Mouse (Mus musculus) spleen, adult 12 weeks (tissue): Measurements from ENCODE around the gene Cflar.
"Not testable (repeated sequence)": the region's sequence is repeated elsewhere in the genome, so short reads cannot be mapped to it uniquely, and the experiment has no call there.

Experiments
- DNase-seq: peaks from one replicate; pipeline ENCODE4 v3.0.0; 2022; ENCODE audit warnings: low spot score

The Cflar gene

DNA sequence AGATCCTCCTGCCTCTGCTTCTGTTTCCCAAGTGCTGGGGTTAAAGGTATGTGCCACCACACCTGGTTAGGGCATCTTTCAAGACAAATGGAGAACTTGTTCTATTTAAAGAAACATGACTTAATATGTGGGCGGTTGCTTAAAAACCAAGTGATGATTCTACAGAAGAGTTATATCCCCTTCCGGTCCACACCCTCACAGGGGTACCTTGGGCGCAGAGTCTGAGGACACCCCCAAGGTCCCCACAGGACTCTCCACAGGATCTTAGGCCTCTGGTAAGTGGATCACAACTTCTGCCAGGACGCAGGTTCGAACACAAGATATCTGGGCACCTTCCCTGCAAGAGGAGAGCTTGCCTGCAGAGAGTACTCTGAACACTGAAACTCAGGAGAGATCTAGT, 64.1 kb downstream of the Cflar start:
- DNase-seq: no peak

DNA sequence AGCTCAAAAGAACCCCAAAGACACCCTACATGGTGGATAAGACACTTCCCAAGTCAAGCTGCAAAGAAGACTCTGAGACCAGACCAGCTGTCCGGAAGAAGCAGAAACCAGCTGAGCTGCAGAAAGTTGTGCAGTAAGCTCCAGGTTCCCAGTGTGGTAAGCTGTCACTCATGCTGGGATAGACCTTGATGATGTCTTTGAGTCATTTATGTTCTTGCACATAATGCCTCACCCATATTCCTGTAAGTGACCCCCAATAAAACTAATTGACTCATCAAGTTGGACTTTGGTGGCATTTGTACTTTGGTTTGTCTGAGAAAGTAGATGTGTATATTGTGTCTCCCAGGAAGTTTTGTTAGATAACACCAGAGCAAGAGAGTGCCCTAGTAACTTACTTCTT, 66.3 kb downstream of the Cflar start:
- DNase-seq: no peak

DNA sequence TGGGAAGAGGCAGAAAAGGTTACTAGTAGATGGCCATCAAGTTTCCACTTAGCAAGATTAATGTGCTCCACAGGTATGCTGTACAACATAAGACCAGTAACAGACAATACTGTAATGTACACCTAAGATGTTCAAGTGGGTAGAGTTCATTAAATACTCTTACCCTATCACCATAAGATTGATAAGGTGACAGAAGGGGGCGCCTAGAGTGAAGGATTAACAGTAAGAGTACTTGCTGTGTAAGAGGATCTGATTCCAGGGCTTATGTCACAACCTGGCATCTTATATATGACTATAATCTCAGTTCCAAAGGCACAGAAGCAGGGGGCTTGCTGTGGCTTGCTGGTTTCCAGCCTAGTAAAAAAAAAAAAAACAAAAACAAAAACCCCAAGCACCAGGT, 66.9 kb downstream of the Cflar start:
- DNase-seq: no peak

DNA sequence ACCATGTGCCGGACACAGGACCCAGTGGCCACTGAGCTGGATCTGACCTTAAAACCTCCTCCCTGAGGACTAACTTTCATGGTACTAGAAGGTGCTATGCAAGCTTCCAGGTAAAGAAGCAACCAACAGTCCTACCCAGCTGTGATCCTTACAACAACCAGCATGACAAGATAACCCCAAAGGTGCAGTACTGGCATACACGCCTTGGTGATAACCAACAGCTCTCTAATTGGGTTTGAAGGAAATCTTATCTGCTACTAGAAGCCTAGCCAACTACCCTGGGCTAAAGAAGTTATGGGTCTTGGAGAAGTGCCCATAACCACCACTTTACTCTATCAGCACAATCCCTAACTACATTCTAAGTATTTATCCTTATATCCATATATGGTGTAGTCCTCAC, 75.0 kb downstream of the Cflar start:
- no peak for DNase-seq

DNA sequence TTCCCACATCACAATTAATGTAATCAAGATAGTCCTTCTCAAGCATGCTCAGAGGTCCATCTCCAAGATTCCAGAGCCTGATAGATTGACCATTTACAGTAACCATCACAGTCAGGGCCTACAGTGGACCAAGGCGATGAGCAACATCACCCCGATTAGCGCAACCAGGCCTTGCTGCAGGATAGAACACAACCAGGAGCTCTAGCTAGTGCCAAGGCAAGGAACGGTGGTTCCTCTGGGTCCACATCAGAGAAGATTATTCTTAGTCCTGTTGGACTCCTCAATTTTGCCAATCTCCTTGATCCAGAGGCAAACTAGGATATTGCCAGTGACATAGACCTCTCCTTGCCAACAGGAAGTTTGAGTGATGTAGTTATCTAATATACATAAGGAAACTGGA, 77.1 kb downstream of the Cflar start:
- DNase-seq: no peak

DNA sequence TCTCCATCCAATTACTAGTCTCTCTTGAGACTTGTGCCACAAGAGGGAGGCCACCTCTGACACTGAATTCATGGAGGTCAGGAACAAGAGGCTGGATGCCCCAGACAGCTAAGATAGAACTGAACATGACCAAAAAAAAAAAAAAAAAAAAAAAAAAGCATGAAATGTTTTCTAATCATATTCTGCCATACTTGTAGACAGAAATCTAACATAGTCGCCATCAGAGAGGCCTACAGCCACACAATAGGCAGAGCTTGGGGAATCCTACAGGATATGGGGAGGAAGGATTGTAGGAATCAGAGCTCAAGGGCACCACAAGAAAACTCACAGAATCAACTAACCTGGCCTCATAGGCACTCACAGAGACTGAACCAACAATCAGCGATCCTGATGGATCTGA, 83.4 kb downstream of the Cflar start:
- DNase-seq: no peak

DNA sequence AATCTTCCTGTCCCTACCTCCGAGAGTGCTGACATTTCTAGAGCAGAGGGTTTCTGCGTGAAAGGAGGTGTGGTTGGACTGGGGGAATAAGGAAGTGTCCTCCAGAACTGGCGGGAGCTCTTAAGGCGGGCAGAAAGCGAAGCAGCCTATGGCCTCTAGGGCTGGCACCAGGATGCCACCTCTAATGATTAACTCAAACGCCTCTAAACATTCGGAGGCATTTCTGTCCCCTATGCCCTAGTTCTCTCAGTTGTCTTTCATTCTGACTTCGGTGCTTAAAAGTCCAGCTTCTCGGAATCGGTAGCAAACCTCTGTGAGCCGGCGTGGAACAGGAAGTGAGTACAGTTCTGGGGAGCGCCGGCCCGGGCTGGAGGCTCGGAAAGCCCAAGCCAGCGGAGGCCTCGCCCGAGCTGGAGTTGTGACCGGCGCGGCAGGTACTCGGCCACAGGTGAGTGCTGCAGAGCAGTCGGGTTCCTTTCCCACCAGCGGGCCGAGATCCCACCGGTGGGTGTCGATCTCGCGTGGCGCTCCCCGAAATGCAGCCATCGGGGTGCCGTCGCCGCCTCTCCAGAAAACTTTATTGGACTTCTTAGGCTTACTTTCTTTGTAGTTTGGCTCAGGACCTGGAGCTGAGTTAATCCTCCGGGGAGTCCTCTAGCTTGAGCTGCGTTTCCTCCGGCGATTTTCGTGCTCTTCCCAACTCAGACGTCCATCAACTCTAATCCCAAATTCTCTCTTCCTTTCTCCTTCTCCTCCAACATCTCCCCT, 84.2 kb downstream of the Cflar start, which contains the start of gene Casp8:
TSS of gene Casp8 (plus strand) at position 84 of the 768 bp plus-strand sequence.
- peak; percentile 50 for DNase-seq

DNA sequence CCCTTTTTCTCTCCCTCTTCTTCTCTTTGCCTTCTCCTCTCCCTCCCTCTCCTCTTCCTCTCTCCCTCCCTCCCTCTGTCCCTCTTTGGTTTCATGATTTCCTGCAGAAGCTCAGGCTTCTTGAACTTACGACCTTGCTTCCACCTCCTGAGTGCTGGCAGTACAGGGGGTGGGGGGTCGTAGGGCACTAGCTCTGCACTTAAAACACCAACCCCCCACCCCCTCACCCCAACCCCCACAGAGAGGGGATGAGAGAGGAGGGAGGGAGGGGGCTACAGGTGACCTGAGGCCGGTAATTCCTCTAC, 84.7 kb downstream of the Cflar start:
- no peak for DNase-seq

DNA sequence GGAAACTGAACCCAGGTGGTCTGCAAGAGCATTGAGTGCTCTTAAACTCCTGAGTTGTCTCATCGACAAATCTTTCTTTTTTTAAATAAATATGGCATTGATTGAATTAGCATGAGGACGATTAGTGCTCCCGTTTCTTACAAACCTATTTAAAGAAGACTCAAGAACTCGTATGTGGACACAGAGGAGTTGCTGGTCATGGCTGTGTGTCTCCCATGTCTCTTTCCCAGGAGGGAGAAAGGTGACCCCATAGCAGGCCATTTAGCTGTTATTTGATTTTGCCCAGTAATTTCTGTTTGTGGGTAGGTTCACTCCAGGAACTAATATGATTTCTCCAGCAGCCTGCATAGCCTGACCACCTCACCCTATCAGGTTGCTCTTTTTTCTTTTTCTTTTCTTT, 85.5 kb downstream of the Cflar start:
- no peak for DNase-seq

DNA sequence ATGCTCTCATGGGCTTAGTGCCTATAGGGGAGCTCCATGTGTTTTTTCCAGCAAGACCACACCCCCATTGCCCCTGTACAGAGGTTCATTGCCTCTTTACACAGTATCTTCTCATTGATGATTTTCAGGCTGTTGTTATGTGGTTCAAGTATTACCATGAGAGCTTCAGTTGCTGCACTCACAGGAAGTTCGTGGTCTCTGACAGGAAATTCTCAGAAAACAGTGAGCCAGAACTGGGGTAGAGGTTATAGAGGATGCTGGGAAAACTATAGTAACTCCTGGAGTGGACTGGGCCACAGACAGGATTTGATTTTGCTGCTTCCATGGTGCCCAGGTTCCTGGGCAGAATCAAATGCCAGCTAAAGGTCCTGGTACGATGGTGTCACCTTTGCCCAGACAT, 86.1 kb downstream of the Cflar start:
- no peak for DNase-seq

DNA sequence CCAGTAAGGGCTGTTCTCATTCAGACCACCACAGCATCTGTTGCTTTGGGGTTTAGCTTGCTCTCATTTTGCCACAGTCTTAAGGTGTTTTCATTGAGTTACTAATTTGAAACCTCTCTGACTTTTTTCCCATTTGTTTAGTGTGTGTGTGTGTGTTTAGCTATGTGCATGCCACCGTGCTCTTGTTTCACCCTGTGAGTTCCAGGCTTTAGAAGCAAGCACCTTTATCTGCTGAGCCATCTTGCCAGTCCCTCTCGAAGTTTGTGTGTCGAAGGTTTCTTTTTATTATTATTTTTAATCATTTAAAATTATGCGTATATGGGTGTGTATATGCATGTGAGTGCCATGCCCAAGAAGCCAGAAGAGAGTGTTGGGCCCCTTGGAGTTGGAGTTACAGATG, 87.6 kb downstream of the Cflar start:
- no peak for DNase-seq

DNA sequence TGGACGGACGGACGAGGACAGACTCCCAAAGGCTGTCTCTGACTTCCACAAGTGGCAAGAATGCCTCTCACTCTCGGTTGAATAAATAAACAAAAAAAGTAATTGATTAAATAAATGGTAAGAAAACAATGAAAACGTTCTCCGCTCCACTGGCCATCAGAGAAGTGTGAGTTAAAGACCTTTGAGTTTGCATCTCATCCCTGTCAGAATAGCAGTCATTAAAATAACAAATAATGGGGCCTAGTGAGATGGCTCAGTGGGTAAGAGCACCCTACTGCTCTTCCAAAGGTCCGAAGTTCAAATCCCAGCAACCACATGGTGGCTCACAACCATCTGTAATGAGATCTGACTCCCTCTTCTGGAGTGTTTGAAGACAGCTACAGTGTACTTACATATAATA, 89.3 kb downstream of the Cflar start:
- DNase-seq: not testable (repeated sequence)

DNA sequence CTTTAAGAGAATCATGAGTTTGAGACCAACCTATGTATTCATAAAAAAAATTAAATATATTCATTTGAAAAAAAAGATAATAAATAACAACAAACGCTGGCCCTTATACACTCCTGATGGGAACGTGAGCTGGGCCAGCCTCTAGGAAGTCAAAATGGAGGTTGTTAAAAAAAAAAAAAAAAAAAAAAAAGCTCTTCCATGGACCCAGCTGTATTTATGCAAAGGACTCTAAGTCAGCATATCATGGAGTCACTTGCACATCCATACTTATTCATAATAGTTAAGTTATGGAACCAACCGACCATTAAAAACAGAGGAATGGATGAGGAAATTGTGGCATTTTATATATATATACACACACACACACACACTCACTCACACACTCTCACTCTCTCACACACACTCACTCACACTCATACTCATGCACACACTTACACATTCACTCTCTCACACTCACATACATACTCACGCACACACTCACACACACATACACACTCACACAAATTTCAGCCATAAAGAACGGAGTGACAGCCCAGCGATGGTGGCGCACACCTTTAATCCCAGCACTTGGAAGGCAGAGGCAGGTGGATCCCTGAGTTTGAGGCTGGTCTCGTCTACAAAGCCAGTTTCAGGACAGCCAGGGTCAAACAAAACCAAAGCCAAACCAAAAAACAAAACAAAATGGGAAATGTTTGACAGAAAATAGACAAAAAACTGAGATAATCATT, 90.4 kb downstream of the Cflar start:
- no peak for DNase-seq

DNA sequence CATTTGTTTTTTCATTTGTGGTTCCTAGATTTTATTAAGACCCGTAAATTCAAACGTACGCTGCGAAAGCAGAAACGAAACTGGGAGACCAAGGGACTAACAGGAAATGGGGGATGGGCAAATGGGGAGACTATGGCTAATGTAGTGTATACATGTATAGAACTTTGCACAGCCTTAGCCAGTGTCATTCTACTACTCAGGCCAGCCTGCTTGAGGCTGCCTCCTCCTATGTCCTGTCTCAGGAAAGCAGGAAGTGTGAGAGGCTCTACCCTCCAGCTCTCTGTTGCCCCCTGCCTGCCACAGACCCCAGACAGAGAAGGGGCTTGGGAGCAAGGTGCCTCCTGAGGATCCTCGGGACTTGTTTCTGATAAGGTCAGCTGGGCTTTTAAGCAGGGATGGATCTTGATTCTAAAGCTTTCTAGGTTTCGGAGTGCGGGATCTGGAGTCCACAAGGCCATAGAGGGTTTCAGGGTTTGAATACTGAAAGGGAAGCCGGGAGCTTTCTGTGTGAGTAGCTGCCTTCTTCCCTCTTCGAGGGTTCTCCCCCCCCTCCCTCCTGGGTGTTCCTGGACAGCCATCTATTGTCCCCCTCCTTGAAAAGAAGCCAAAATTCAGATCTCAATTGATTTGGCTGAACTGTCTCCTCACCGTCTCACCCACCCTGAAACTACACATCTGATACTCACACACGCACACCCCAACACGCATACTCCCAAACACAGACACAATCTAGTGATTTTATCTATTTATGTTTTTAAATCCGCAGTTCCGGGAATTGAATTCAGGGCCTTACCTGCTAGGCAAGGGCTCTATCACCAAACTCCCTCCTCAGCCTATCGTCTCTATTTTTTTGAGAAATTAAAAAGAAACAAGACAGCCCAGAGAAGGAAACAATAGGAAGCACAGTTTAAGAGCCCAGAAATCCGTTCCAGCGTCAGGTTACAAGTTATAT, 91.3 kb downstream of the Cflar start:
- DNase-seq: peak; percentile 45

DNA sequence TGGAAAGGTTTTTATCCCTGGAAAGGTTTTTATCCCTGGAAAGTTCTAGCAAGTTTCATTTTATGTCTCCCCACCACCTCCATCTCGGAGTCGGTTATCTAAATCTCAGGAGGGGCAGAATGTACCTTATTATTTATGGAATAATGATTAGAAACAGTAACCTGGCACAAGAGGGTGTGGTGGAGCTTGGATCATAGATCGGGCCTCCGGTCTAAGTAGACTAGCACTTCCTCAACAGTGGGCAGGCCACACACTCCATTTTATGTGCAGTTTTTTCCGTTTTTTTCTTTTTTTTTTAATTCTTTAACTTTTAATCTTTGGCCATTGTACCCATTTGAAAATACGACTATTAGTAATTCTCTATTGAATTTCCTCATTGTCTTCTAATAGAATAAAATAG, 92.2 kb downstream of the Cflar start:
- DNase-seq: no peak

DNA sequence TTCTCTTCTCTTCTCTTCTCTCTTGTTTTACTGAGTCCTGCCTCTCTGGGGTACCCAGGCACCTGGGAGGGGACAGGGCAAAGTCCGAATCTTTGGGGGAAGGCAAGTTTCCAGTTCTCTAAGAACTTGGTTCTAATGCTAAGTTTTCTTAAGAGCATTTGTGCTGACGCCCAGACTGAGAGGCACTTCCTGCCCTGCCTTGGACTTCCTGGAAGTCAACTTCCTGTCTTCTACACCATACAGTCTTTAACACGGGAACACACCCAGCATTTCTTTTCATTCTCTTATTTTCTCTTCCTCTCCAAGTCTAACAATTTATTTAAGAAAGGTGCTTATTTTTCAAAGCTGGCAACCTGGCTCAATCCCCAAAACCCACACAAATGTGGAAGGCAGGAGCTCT, 95.3 kb downstream of the Cflar start:
- no peak for DNase-seq
